Mouse (Mus musculus) heart, postnatal 14 days (tissue): ENCODE measurements around the gene Akap13. TPM values are rescaled to one million over a fixed set of nuclear protein-coding genes. Genes with fewer than 3 reads are reported as not detected.
"Not testable (repeated sequence)": the region's sequence is repeated elsewhere in the genome, so short reads cannot be mapped to it uniquely, and the experiment has no call there.

Source experiments
- DNase-seq, 2 experiments: peaks; one replicate each; pipeline ENCODE4 v3.0.0; 2021 to 2022
- intact Hi-C: fragments of 180-260 bp; cut with DNase I; formaldehyde crosslinking; loops from one replicate; pipeline ENCODE4 v1.15.1; 2025
- total RNA-seq, 2 experiments: library from RNA; stranded (reverse); gene quantifications; 2 replicates each; pipeline ENCODE4 v1.2.3; 2021

Akap13 gene
- total RNA-seq, 2 experiments from 2014 or later = 76.2 to 80.5 TPM

GRCm38 (mm10) chr7:75731951-75732350 is 276.6 kb downstream of the Akap13 start:
- no peak for DNase-seq
- intact Hi-C loops = no loop called here

- intact Hi-C loops = no loop called here
Measured at GRCm38 (mm10) chr7:75733166-75733565, 277.8 kb downstream of the Akap13 start.

GRCm38 (mm10) chr7:75739075-75739725 is 283.9 kb downstream of the Akap13 start:
- peak; percentile 65 to 76 for DNase-seq
- intact Hi-C loops = loop anchor here (5.0 kb wide), 2 partner anchors 97 to 172 kb away; no protein-coding TSS in a partner anchor

More at GRCm38 (mm10) chr7:75733166-75733565, 277.8 kb downstream of the Akap13 start:
- DNase-seq = no peak

GRCm38 (mm10) chr7:75744528-75744927 is 289.2 kb downstream of the Akap13 start:
- DNase-seq = no peak
- intact Hi-C loops = loop anchor here (2.0 to 5.0 kb wide), 2 partner anchors 136 to 372 kb away; no protein-coding TSS in a partner anchor

GRCm38 (mm10) chr7:75744978-75745638 is 289.8 kb downstream of the Akap13 start:
- intact Hi-C loops = loop anchor here (2.0 to 5.0 kb wide), 4 partner anchors 42 to 373 kb away; no protein-coding TSS in a partner anchor
- no peak for DNase-seq

GRCm38 (mm10) chr7:75745969-75746368 is 290.6 kb downstream of the Akap13 start:
- intact Hi-C loops = loop anchor here (2.0 to 5.0 kb wide), 3 partner anchors 41 to 135 kb away; no protein-coding TSS in a partner anchor
- not testable (repeated sequence) for DNase-seq

- DNase-seq = no peak
- intact Hi-C loops = no loop called here
Measured at GRCm38 (mm10) chr7:75750581-75750980, 295.2 kb downstream of the Akap13 start.

GRCm38 (mm10) chr7:75751161-75751803 is 295.9 kb downstream of the Akap13 start:
- intact Hi-C loops = no loop called here

GRCm38 (mm10) chr7:75752442-75753191 is 297.3 kb downstream of the Akap13 start:
- intact Hi-C loops = no loop called here
- DNase-seq = peak in 1 of 2 experiments; percentile 41

More at GRCm38 (mm10) chr7:75751161-75751803, 295.9 kb downstream of the Akap13 start:
- DNase-seq = no peak

- intact Hi-C loops = no loop called here
- no peak for DNase-seq
Measured at GRCm38 (mm10) chr7:75753192-75753783, 298.0 kb downstream of the Akap13 start.

- no peak for DNase-seq
- intact Hi-C loops = no loop called here
Measured at GRCm38 (mm10) chr7:75754587-75755499, 299.5 kb downstream of the Akap13 start.

GRCm38 (mm10) chr7:75755861-75756449 is 300.6 kb downstream of the Akap13 start:
- intact Hi-C loops = no loop called here

GRCm38 (mm10) chr7:75759992-75760514 is 304.7 kb downstream of the Akap13 start:
- intact Hi-C loops = loop anchor here (2.0 kb wide), 1 partner anchor 103 kb away; no protein-coding TSS in a partner anchor
- no peak for DNase-seq

More at GRCm38 (mm10) chr7:75755861-75756449, 300.6 kb downstream of the Akap13 start:
- no peak for DNase-seq

- intact Hi-C loops = loop anchor here (2.0 kb wide), 1 partner anchor 102 kb away; no protein-coding TSS in a partner anchor
Measured at GRCm38 (mm10) chr7:75760661-75761319, 305.5 kb downstream of the Akap13 start.

GRCm38 (mm10) chr7:75762225-75762624 is 306.9 kb downstream of the Akap13 start:
- DNase-seq, intact Hi-C loops: not testable (repeated sequence)

More at GRCm38 (mm10) chr7:75760661-75761319, 305.5 kb downstream of the Akap13 start:
- not testable (repeated sequence) for DNase-seq

- intact Hi-C loops, DNase-seq: not testable (repeated sequence)
Measured at GRCm38 (mm10) chr7:75767080-75767769, 311.9 kb downstream of the Akap13 start.

GRCm38 (mm10) chr7:75768169-75768568 is 312.8 kb downstream of the Akap13 start:
- intact Hi-C loops = no loop called here
- DNase-seq = no peak
